Comparison of ENCODE assay signal across 19 mouse cellular contexts in genomic region chr13:92905944-92906343, GRCm38 (mm10).
DNase-seq lines count a peak whose midpoint lies in the region; ATAC-seq and TF ChIP-seq lines count a peak whose summit lies in the region.
"Had no signal": no experiment of that assay in that cellular context is flagged by ENCODE, and none has a peak within 500 bp of the region (broad histone marks: within the 10 kb centered on the region; RNA-seq: fewer than 3 reads in every experiment).

No protein-coding gene starts in this region.

- no peaks in the 10 kb centered on the region for H3K36me3 ChIP-seq in lung, postnatal 0 days (ENCODE audit: insufficient read depth, low read length)
- H3K36me3 ChIP-seq: embryonic facial prominence, embryonic 10.5 days; hindbrain, embryonic 15.5 days; midbrain, embryonic 10.5 days had no signal

- no peak overlapping the region for H3K27ac ChIP-seq in lung, postnatal 0 days (ENCODE audit: low read length)
- H3K27ac ChIP-seq: embryonic facial prominence, embryonic 10.5 days; hindbrain, embryonic 15.5 days; kidney, postnatal 0 days; midbrain, embryonic 10.5 days had no signal

- 60% methylated on average over 5 of the region's 5 CpGs for WGBS in lung, postnatal 0 days

- DNase-seq in cerebellum, postnatal 4 days (ENCODE audit: low spot score in 2 of 2): no peak
- DNase-seq in lung, postnatal 14 days: peak; percentile 9
- no peak for DNase-seq in lung, postnatal 0 days (ENCODE audit: low spot score)
- peak; percentile 32 to 49 for DNase-seq in cerebellum, adult 18-20 months
- DNase-seq in cerebellum, postnatal 14 days: peak; percentile 54 to 80
- DNase-seq in layer of hippocampus, adult 18-20 months (ENCODE audit: low spot score in 2 of 2): no peak
- DNase-seq: adrenal gland, postnatal 25 days; gastrocnemius, postnatal 10 days; kidney, adult 2 months; right cerebral cortex, postnatal 14 days; spleen, adult 18-20 months had no signal

- H3K9me3 ChIP-seq in lung, postnatal 0 days (ENCODE audit: low read length): no peaks in the 10 kb centered on the region
- H3K9me3 ChIP-seq: embryonic facial prominence, embryonic 10.5 days; hindbrain, embryonic 15.5 days; midbrain, embryonic 10.5 days had no signal

- TF ChIP-seq EP300 in lung, postnatal 0 days (IDR thresholded peaks at IDR 0.05): no peak

- TF ChIP-seq CTCF in lung, postnatal 0 days (IDR thresholded peaks at IDR 0.05): no peak

- H3K27me3 ChIP-seq in lung, postnatal 0 days (replicated peaks; ENCODE audit: insufficient read depth, low read length): no peaks in the 10 kb centered on the region
- H3K27me3 ChIP-seq: hindbrain, embryonic 15.5 days had no signal

- H3K9ac ChIP-seq in lung, postnatal 0 days (replicated peaks; ENCODE audit: low read depth): no peak overlapping the region
- H3K9ac ChIP-seq: hindbrain, embryonic 15.5 days had no signal

- H3K4me1 ChIP-seq in lung, postnatal 0 days (ENCODE audit: insufficient read depth, low read depth, low read length): no peaks in the 10 kb centered on the region
- H3K4me1 ChIP-seq: hindbrain, embryonic 15.5 days; midbrain, embryonic 10.5 days had no signal

- ATAC-seq in cerebellum, adult (ENCODE audit: insufficient number of reproducible peaks, low FRiP score, low TSS enrichment): peak; percentile 69
- no peak for ATAC-seq in lung, postnatal 0 days
- no peak for ATAC-seq in granulocyte monocyte progenitor cell, adult 5-6 weeks (replicated peaks; ENCODE audit: poor library complexity, severe bottlenecking)
- ATAC-seq: forebrain, embryonic 16.5 days had no signal

- H3K4me3 ChIP-seq in lung, postnatal 0 days (ENCODE audit: low read depth, low read length): no peak overlapping the region
- H3K4me3 ChIP-seq: embryonic facial prominence, embryonic 10.5 days; hindbrain, embryonic 15.5 days; midbrain, embryonic 10.5 days had no signal

- no peak overlapping the region for H3K4me2 ChIP-seq in lung, postnatal 0 days (replicated peaks; ENCODE audit: low read depth, low read length)
- H3K4me2 ChIP-seq: heart, embryonic 11.5 days; hindbrain, embryonic 15.5 days had no signal

Comparison
In these comparisons a context has a peak if more than half of its experiments do, and no peak if none do; other contexts are left out.
1. DNase-seq: peak in lung, postnatal 14 days (single experiment), cerebellum, adult 18-20 months (2 of 2) and cerebellum, postnatal 14 days (2 of 2); none in cerebellum, postnatal 4 days (0 of 2), lung, postnatal 0 days (single experiment) and layer of hippocampus, adult 18-20 months (0 of 2).